Mouse (Mus musculus) myocyte (in vitro differentiated cells): ENCODE measurements around the gene Vps13d.

Experiments
- MYOG ChIP-seq, 3 experiments: IDR thresholded peaks; one replicate each; pipeline ENCODE4 v1.6.1; 2011; ENCODE audit warnings: control low read depth in 2 of 3, low read depth in 2 of 3, mild to moderate bottlenecking in 2 of 3; ENCODE audit not compliant: insufficient read length in 2 of 3, control insufficient read depth in 1 of 3, insufficient read depth in 1 of 3
- POLR2A ChIP-seq: IDR thresholded peaks from one replicate; pipeline ENCODE4 v1.6.1; 2011; ENCODE audit warnings: low read depth, mild to moderate bottlenecking, control low read depth, moderate library complexity; ENCODE audit not compliant: insufficient read length
- SRF ChIP-seq: IDR thresholded peaks from one replicate; pipeline ENCODE4 v1.6.1; 2011; ENCODE audit warnings: low read depth; ENCODE audit not compliant: control insufficient read depth, insufficient read length
- USF1 ChIP-seq: IDR thresholded peaks from one replicate; pipeline ENCODE4 v1.6.1; 2011; ENCODE audit warnings: low read depth, mild to moderate bottlenecking, control low read depth, moderate library complexity

- TF ChIP-seq POLR2A (no peak), SRF (no peak), USF1 (no peak), MYOG (IDR thresholded peaks at IDR 0.05; ENCODE audit: control insufficient read depth in 1 of 3, insufficient read depth in 1 of 3, insufficient read length in 2 of 3, low read depth in 2 of 3) (no peak)
Observed at GRCm38 (mm10) chr4:144961232-144961631, 233.6 kb downstream of the Vps13d start.
